Mouse (Mus musculus) heart, embryonic 14.5 days (tissue): ENCODE data around the gene Rps23. TPM values are rescaled to one million over a fixed set of nuclear protein-coding genes. Genes with fewer than 3 reads are reported as not detected.
"Not testable (repeated sequence)": the region's sequence is repeated elsewhere in the genome, so short reads cannot be mapped to it uniquely, and the experiment has no call there.

Source experiments
- ATAC-seq: fragments of 200-750 bp; cut with Nextera tagmentation; 2 replicates; pipeline ENCODE4 v1.8.0; 2017; ENCODE audit warnings: low read depth, moderate TSS enrichment; ENCODE audit not compliant: insufficient number of reproducible peaks, insufficient read depth, low FRiP score
- H3K27ac ChIP-seq, 2 experiments: fragments of 200-500 bp in 1 of 2; fragments of 300-500 bp in 1 of 2; sonication (generic) in 1 of 2; replicated peaks in 1 of 2; 2 replicates each; pipeline ENCODE4 v1.5.1; 2012 to 2014; ENCODE audit warnings: low read depth in 2 of 2, low read length in 2 of 2, control low read depth in 1 of 2, mild to moderate bottlenecking in 1 of 2, mixed read lengths in 1 of 2; ENCODE audit not compliant: control insufficient read depth in 1 of 2, insufficient read depth in 1 of 2
- H3K27me3 ChIP-seq: fragments of 300-500 bp; sonication (generic); 2 replicates; pipeline ENCODE4 v1.6.1; 2014; ENCODE audit warnings: mild to moderate bottlenecking, low read length, control low read depth; ENCODE audit not compliant: control insufficient read depth, insufficient read depth
- H3K36me3 ChIP-seq: fragments of 300-500 bp; sonication (generic); 2 replicates; pipeline ENCODE4 v1.6.1; 2014; ENCODE audit warnings: mild to moderate bottlenecking, control low read depth, low read length, mixed read lengths; ENCODE audit not compliant: control insufficient read depth, insufficient read depth
- H3K4me1 ChIP-seq, 2 experiments: fragments of 200-500 bp in 1 of 2; fragments of 300-500 bp in 1 of 2; sonication (generic) in 1 of 2; 2 replicates each; pipeline ENCODE4 v1.6.1; 2012 to 2014; ENCODE audit warnings: low read length in 2 of 2, control low read depth in 1 of 2, mixed read lengths in 1 of 2; ENCODE audit not compliant: control insufficient read depth in 2 of 2, insufficient read depth in 2 of 2
- H3K4me2 ChIP-seq: fragments of 300-500 bp; sonication (generic); 2 replicates; pipeline ENCODE4 v1.6.1; 2014; ENCODE audit warnings: mild to moderate bottlenecking, low read length
- H3K4me3 ChIP-seq, 2 experiments: fragments of 200-500 bp in 1 of 2; fragments of 300-500 bp in 1 of 2; sonication (generic) in 1 of 2; 2 replicates each; pipeline ENCODE4 v1.5.1; 2012 to 2014; ENCODE audit warnings: low read length in 2 of 2, mild to moderate bottlenecking in 2 of 2, control low read depth in 1 of 2, low read depth in 1 of 2, moderate library complexity in 1 of 2; ENCODE audit not compliant: control insufficient read depth in 1 of 2, insufficient read depth in 1 of 2
- H3K9ac ChIP-seq: fragments of 300-500 bp; sonication (generic); 2 replicates; pipeline ENCODE4 v1.6.1; 2014; ENCODE audit warnings: mild to moderate bottlenecking, low read length
- H3K9me3 ChIP-seq: fragments of 300-500 bp; sonication (generic); 2 replicates; pipeline ENCODE4 v1.6.1; 2016; ENCODE audit warnings: low read length, control low read depth; ENCODE audit not compliant: control insufficient read depth
- whole genome bisulfite sequencing: fragments of 180-500 bp; shearing (Covaris S2); extraction: QIAGEN DNeasy Blood & Tissue Kit; methylation state at CpG from one replicate; pipeline ENCODE4 v1.1.7; 2014; 5-methylcytosine and 5-hydroxymethylcytosine counted together
- polyA plus RNA-seq: library from polyadenylated mRNA; unstranded; fragments of >200 nt; fragmentation: Nextera tagmentation; extraction: Ambion mirVana; gene quantifications from 2 replicates; pipeline ENCODE4 v1.2.1, GENCODE M21; 2014

The Rps23 gene
- polyA plus RNA-seq, 1 experiment from 2014 or later, result 182 TPM

DNA sequence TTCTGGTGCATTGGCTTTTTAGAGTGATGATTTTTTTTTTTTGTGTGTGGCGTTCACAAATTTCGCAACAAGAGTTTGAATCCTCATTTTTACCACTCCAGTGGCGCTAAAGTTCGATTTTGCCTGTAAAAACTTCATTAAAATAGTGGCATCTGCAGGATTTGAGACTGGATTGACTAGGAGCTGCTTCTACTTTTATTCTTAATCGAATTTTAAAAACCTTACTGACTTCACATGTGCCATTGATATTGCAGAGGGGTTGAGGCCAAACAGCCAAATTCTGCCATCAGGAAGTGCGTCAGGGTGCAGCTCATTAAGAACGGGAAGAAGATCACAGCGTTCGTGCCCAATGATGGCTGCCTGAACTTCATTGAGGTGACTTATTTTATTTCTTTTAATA lies 1.3 kb downstream of the Rps23 start:
- Histone ChIP-seq H3K4me2 (peak overlapping the region; percentile 83), H3K9ac (peak overlapping the region; percentile 96), H3K4me3 (peak overlapping the region; percentile 66 to 86; a peak in 3 of 4 replicates), H3K27me3 (no peaks in the 10 kb centered on the region), H3K27ac (0 out of 4 replicates have a peak overlapping the region, but pooled peaks of 1 of the 2 experiments have one; percentile 71), H3K4me1 (no peaks in the 10 kb centered on the region), H3K36me3 (peaks cover 43% of the 10 kb centered on the region), H3K9me3 (no peaks in the 10 kb centered on the region)
- ATAC-seq, result no peak
- WGBS, result 51% methylated on average over 9 of the region's 9 CpGs

GRCm38 (mm10) chr13:90925191-90925590 lies 2.4 kb downstream of the Rps23 start:
- Histone ChIP-seq H3K4me2 (no peak overlapping the region), H3K9ac (no peak overlapping the region), H3K36me3 (peaks cover 43% of the 10 kb centered on the region), H3K4me1 (no peaks in the 10 kb centered on the region), H3K4me3 (no peak overlapping the region), H3K27me3 (no peaks in the 10 kb centered on the region), H3K9me3 (no peaks in the 10 kb centered on the region), H3K27ac (0 out of 4 replicates have a peak overlapping the region, but pooled peaks of 1 of the 2 experiments have one; percentile 3)
- no peak for ATAC-seq
- 88% methylated on average over 5 of the region's 5 CpGs for WGBS

- ATAC-seq, result no peak
- Histone ChIP-seq H3K9me3 (no peaks in the 10 kb centered on the region), H3K36me3 (peaks cover 43% of the 10 kb centered on the region), H3K27me3 (no peaks in the 10 kb centered on the region), H3K4me2 (no peak overlapping the region), H3K4me3 (no peak overlapping the region), H3K9ac (no peak overlapping the region), H3K4me1 (no peaks in the 10 kb centered on the region), H3K27ac (no peak overlapping the region)
- WGBS, result 75% methylated on average over 7 of the region's 7 CpGs
Observed at GRCm38 (mm10) chr13:90926125-90926765, 3.5 kb downstream of the Rps23 start.

DNA sequence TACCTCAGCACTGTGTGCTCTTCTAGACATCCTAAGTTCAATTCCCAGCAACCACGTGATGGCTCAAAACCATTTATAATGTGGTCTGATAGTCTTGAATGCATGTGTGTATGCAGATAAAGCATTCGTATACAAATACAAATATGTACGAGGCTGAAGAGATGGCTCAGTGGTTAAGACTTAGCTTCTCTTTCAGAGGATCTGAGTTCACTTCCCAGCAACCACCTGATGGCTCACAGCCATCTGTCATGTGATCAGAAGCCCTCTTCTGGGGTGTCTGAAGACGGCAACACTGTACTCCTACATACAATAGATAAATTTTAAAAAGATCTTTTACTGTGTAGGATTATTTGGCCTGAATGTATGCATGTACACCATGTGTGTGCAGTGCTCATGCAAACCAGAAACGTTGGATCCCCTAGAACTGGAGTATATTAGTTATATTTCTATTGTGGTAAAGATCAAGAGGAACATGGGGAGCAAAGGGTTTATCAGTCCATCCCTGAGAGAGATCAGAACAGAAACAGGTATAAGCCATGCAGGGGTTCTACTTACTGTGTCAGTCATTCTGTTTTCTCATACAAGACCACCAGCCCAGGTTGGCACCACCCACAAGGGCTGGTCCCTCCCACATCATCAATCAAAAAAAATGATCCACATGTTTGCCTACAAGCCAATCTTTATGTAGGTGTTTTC lies 4.3 kb downstream of the Rps23 start:
- no peaks in the 10 kb centered on the region for H3K9me3 ChIP-seq
- peaks cover 43% of the 10 kb centered on the region for H3K36me3 ChIP-seq
- no peak overlapping the region for H3K4me2 ChIP-seq
- ATAC-seq, result no peak
- no peaks in the 10 kb centered on the region for H3K4me1 ChIP-seq
- H3K4me3 ChIP-seq, result no peak overlapping the region
- 68% methylated on average over 5 of the region's 5 CpGs for WGBS
- no peak overlapping the region for H3K9ac ChIP-seq
- H3K27me3 ChIP-seq, result no peaks in the 10 kb centered on the region
- H3K27ac ChIP-seq, result no peak overlapping the region

GRCm38 (mm10) chr13:90928266-90928665 lies 5.5 kb downstream of the Rps23 start:
- not testable (repeated sequence) for H3K4me2 ChIP-seq, H3K4me1 ChIP-seq, H3K9me3 ChIP-seq, H3K27ac ChIP-seq, ATAC-seq, H3K9ac ChIP-seq, H3K27me3 ChIP-seq, H3K4me3 ChIP-seq
- peaks cover 43% of the 10 kb centered on the region for H3K36me3 ChIP-seq
- WGBS, result 88% methylated on average over 9 of the region's 10 CpGs

GRCm38 (mm10) chr13:90929847-90930246 lies 7.1 kb downstream of the Rps23 start:
- Histone ChIP-seq H3K9me3 (no peaks in the 10 kb centered on the region), H3K4me1 (no peaks in the 10 kb centered on the region), H3K27me3 (no peaks in the 10 kb centered on the region), H3K4me3 (no peak overlapping the region), H3K36me3 (peaks cover 35% of the 10 kb centered on the region), H3K4me2 (no peak overlapping the region), H3K9ac (no peak overlapping the region), H3K27ac (no peak overlapping the region)
- no peak for ATAC-seq
- WGBS, result 20% methylated on average over 5 of the region's 5 CpGs

DNA sequence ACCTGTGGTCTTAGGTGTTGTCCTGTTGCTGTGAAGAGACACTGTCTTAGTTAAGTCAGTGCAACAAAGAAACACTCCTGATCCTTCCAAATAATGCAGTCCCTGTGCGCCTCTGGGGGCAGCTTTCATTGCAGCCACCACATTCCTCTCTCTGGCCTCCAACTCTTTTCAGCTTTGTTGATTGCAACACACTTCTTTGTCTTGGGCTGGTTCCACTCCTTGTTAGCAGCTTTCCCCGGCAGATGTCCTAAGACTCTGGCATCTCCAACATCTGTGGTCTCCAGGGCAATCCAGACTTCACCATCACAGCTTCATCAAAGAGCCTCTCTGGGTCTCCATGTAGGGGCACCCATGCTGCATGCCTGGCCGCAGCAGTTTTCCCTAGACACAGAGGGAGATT lies 10.5 kb downstream of the Rps23 start:
- H3K9me3 ChIP-seq, result no peaks in the 10 kb centered on the region
- 74% methylated on average over 3 of the region's 3 CpGs for WGBS
- H3K4me2 ChIP-seq, result no peak overlapping the region
- ATAC-seq, result no peak
- no peaks in the 10 kb centered on the region for H3K27me3 ChIP-seq
- no peak overlapping the region for H3K9ac ChIP-seq
- no peak overlapping the region for H3K4me3 ChIP-seq
- H3K27ac ChIP-seq, result no peak overlapping the region
- H3K4me1 ChIP-seq, result no peaks in the 10 kb centered on the region
- peaks cover 5% of the 10 kb centered on the region; the same call in 1 of the 2 replicates for H3K36me3 ChIP-seq
